Mouse (Mus musculus) cerebellum, adult 11 months (tissue): ENCODE results near the gene Sptlc2.
"Not testable (repeated sequence)": the region's sequence is repeated elsewhere in the genome, so short reads cannot be mapped to it uniquely, and the experiment has no call there.

Experiments used
- DNase-seq: peaks from one replicate; pipeline ENCODE4 v3.0.0; 2022

Gene Sptlc2

DNA sequence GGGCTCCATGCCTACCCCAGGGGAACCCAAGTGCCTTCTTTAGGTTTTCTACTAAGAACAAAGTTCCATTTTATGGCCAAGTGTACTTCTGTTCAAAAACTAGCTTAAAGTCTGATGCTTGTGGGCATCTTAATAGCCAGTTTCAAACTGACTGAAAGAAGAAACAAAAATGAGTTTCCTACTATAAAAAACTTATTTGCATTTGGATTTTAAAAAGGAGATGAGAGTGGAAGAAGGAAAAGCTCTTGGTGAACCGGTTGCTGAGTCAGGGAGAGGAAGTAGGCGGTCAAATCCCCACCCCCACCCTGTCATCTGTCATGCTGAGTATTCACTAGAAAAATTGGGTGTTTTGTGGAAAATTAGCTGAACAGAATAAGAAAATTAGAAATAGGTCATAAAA lies 57.9 kb downstream of the Sptlc2 start:
- DNase-seq, result no peak

DNA sequence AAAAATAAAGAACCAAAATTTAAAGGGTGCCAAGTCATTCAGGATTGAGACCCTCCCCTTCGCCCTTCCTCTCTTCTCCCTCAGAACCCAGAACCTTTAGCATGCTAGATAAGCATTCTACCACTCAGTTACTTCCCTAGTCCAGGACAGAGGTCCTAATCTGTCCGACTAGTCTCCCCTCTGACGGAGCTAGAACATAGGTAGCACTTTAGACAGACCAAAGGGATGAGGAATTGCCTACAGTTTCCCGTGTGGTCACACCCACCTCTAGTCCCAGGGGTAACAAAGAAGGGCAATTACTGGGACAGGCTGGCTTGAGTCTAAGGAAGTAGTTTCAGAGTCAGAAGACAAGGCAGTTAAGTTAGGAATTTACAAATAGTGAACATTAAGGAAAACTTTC lies 60.1 kb downstream of the Sptlc2 start:
- DNase-seq, result no peak

DNA sequence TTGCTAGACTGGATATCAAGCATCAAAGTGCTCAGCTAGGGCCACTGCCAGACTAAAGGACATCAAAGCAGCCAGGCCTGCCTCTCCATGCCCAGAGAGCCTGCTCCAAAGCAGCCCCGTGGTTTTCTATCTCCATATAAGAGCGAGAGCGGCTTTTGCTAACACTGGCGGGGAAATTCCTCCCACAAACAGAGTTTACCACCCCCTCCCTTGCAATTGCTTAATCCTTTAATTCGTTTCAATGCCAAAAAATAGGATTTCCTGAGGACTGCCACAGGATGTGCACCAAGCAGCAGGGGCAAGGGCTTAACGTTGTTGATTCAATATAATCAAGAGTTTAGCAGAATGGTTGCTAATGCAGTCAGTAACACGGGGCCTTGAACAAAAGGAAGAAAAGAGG lies 60.5 kb downstream of the Sptlc2 start:
- DNase-seq, result no peak

DNA sequence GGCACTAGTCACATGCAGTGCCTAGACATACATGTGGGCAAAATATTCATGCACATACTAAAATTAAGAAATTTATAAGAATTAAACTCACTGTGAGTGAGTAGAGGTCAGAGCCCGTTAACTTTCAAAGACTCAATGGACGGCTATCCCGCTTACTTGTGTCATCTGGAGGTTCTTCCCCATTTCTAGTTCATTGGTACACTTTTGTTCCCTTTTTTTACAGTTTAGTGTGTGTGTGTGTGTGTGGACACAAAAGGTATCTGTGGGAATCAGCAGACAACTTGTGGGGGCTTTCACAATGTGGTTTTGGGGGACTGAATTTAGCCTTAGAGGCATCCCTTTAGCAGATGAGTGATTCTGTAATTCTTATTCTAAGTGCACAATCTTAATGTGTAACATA lies 62.7 kb downstream of the Sptlc2 start:
- DNase-seq, result no peak

DNA sequence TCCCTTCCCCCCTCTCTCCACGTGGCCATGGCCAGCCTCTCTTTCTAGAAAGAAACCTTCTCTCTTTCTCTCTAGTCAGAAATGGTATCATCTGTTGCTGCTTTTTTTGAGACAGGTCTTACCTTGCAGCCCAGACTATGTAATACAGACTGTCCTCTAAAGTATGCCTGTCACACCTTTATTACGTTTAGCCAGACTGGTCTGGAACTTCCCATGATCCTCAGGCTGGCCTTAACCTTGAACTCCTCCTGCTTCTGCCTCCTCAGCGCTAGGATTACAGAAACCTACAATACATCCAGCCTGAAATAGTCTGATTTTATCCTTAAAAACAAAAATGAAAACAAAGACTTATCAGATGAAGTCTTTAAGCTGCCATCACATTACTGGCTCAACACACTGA lies 68.9 kb downstream of the Sptlc2 start:
- DNase-seq, result no peak

DNA sequence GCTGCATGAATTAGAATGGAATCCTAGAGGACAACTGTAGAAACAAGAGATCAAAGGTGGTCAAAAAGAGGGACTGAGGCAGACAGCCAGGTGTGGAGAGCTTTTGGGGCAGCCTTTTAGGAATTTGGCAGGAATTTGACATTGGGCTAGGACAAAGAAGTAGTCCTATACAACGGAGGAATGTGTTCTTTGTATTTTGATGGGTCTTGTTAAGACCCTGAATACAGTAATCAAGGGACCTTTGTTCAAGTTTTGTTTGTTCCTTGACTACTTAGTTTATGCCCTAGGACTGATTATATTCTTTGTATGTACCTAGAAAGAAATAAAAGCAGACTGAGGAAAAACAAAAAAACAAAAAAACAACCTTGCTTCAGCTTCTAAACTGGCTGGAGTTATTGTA lies 70.2 kb downstream of the Sptlc2 start:
- no peak for DNase-seq

DNA sequence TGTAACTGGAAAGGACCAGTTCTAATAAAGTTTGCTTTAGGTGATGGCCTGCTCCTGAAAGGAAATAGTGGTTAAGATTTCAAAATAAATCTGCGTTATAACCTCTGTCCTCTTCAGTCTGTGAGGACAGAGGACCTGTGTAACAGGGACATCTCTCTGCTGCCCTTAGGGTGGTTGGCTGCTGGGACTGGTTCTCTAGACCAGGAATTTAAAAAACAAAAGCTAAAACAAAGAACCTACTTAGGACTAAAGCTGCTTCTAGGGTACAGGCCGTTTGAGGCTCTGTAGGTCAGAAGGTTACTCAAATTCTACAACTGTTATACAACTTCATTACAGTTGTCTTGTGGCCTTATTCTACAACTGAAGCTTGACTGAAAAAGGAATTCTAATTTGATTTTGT lies 75.1 kb downstream of the Sptlc2 start:
- DNase-seq, result no peak

DNA sequence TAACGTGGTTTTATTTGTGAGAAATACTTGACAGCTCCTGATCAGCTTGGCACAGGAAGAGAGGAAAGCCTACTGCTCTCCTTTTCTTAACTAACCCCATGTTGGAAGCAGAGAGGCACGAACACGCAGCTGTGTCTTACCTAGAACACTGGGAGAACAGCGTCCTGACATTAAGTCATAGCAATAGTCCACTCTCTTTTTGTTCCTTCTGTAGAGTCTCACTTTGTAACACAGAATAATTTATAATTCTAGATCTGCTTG lies 81.6 kb downstream of the Sptlc2 start:
- DNase-seq, result not testable (repeated sequence)

DNA sequence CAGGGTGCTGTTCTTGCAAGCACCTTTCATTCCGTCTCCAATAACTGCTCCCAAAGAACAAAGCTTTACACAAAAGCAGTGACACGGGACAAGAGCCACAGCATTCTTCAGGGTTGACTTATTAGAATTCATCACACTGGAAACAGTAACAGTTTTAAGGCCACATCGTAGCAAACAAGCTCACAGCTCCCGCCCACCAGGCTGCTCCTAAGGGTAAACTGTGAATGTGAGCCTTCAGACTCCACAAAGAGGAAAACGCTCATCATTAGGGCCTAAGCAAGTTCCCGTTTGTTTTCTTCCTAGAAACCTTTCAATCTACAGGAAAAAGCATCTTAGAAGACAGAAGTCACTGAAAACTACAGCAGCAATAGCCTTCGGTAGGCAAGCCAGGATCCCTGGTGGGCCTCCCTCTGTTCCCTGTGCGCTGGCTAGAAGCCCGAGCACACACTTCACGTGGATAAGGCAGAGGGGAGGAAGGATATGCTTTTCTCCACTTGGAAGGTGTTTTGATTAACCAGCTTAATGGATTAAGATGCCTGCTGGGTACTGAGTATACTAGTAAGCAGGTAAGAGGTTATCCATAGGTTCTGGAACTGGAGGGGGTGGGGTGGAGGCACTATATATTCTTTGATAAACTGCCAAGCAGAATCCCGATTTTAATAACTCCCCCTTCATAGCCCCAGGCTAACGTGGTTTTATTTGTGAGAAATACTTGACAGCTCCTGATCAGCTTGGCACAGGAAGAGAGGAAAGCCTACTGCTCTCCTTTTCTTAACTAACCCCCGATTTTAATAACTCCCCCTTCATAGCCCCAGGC lies 82.2 kb downstream of the Sptlc2 start:
- DNase-seq, result peak; percentile 32

DNA sequence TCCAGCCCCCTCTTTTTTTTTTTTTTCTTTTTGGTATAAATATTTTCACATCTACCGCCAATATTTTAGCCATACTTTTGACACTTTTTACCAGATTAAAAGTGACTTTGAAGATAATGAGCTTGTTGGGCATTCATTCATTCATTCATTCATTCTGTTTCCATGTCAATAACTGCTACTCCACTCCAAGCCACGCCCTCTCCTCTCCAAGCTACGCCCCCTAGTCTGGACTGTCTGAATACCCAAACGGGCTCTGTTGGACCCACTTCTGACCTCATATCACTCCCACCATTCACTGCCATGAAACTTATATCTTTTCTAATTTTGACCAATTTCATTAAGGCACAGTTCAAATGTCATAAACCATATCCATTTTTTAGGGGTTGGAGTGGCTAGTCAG lies 87.0 kb downstream of the Sptlc2 start:
- no peak for DNase-seq

DNA sequence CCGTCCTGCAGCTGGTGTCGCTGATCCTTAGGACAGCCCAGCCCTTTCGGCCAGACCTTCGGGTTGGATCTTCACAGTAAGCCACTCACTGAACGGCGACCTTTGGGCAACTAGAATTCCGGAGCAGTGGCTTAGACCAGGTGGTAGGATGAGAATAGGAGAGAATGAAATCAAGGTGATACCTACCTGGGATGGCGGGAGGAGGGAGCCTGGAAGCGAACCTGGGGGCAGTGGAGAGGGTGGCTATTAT lies 87.8 kb downstream of the Sptlc2 start:
- DNase-seq, result no peak

DNA sequence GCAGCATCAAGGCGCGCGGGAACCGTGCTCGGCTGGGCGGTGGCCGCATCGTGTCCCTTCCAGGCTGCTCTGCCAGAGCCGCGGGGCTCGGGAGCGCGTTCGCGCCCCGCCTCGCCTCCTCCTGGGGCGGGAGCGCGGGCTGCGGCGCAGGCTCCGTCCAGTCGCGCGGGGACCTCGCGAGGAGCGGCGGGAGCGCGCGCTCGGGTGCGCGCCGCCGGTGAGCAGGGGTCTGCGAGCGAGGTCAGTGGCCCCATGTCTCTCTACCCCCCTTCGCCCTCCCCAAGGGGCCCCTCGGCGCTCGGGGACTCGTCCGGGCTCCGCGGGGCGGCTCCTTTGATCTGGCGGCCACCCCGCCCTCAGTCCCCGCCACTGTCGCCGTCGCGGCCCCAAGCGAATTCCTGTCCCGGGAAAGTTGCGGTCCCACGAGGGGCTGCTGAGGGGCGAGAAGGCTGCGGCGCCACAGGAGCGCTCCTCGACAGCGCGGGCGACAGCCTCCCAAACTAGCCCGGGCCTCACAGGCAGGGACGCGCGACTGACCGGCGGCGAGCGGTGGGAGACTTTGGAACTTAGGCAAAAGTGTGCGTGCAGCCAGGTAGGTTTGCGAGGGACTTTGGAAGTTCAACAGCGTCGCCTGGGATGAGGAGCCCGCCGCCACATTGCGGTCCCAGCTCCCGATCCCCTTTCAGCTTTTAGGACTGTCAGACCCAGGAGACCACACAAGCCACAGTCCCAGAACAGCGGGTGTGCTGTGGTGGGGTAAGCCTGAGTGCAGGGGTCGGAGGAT lies 88.3 kb downstream of the Sptlc2 start, which contains the start of gene Ism2:
Gene Ism2 (minus strand): TSS at position 49 of the 784 bp plus-strand sequence.
- no peak for DNase-seq

DNA sequence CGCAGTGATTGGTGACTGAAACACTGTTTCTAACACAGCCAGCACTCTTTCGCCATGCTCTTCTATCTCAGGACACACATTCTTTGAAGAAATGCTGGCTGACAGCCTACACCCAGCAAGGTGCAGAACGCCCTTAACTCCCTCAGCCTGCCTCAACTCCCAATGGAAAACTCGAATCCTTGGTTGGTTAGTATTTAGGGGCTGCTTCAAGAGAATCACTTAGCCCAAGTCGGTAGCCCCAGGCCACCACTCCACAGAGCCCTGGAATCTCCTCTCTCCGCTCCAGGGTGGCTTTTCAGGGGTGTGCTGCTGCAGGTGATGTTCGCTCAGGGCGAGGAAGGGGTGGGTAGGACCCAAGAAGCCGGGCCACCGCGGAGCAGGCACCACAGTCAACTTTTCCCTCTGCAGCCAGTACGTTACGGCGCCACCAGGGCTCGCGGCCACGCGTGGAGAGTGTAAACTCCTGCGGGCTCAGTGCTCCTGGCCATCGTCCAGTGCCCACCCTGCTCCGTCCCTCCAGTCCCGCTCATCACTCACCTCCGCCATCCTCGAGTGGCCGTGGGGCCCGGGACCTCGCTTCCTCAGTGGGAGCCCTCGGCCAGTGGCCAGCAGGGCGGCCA lies 89.0 kb downstream of the Sptlc2 start:
- peak; percentile 29 for DNase-seq

DNA sequence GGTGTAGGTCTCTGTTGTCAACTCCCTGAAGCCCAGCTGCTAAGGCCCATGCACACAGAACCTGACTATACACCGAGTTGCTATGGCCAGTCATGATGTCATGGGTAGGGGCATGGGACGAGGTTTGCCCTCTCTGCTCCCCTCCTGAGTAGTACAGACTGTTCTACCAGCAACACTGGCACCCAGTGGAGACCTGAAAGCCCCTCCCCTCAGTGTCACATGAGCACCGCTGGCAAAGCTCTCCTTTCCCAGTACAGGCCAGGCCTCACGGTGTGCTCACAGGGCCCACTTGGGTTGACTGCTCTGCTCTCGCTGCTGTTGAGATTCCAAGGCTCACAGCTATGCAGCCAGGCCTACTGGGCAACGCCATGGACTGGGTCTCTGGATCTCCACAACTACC lies 94.2 kb downstream of the Sptlc2 start:
- no peak for DNase-seq

DNA sequence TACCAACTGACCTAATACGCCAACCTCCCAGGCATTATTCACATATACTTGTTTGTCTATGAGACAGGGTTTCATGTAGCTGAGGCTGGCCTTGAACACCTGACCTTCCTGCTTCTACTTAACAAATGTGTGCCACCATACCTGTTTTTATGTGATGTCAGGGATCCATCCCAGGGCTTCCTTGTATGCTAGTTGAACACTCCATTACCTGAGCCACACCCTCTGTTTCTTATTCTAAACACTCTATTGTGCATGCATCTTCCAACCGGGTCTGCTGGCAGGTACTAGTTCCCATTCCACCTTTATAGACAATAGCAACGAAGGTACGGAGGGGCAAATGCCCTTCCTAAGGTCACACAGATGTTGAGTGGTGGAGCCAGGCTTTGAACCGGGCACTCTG lies 99.1 kb downstream of the Sptlc2 start:
- DNase-seq, result no peak

DNA sequence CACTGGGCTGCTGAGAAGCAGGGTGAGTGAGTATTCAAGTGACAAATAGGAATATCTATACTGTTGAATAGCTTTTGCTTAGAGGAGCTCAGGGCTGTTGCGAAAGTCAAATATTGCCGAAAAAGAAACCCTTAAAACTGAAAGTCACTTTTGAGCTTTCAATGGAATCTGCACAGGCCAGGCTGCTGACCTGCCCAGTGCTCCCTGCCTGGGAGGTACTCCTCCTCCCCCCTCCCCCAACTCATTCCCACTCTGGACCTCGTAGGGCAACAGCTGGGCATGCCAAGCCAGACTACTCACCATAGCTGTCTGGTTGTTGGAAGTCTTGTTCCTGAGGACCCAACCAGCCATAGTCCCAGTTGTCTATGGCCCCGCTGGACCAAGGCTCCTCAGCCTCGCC lies 103.4 kb downstream of the Sptlc2 start:
- DNase-seq, result no peak

DNA sequence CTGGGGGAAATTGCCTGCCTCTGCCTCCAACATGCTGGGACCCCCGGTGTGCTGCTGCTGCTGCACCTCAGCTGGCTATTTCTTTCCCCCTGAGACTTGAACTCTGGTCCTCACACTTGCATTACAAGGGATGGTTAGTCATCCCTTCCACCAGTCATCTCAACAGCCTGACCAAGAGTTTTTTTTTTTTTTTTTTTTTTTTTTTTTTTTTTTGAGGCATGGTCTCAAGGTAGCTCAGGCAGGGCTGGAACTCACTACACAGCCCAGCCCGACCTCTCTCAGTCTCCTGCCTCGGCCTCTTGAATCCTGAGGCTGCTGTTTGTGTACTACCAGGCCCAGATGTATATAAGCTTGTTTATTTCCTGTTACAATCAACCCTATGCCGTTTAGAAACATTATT lies 103.9 kb downstream of the Sptlc2 start:
- no peak for DNase-seq

DNA sequence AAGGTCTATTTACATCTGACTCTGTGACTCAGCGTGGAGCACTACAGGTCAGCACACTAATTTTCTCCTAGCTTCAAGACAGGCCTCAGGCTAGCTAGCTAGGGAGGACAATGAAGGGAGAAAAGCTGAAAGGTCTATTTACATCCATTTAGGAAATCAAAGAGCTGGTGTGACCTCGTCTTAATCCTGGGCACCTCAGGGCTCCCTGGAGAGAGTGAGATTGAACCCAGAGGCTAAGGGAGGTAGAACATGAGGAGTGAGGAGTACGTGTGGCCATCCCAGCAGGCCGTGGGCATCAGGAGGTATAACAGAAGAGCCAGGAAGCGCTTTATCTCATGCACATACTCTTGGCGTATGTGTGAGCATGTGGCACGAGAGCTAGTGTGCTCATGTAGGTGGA lies 104.4 kb downstream of the Sptlc2 start:
- DNase-seq, result no peak

DNA sequence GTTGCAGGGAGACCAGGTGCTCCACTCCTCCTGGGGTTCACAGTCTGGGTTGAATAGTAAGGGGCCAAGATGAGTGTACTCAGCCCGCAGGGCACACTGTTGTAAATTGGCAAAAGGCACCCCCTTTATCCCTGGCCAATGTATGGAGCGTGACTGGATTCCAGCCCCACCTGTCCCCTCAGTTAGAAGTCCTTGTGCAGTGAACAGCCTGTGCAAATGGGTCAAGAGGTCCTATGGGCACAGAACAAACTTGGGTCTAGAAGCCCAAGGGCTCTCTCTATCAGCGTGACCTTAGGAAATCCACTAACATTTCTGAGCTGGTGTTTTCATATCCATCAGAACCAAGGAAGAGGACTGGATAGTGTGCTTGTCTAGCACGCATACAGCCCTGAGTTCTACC lies 105.4 kb downstream of the Sptlc2 start:
- DNase-seq, result no peak

DNA sequence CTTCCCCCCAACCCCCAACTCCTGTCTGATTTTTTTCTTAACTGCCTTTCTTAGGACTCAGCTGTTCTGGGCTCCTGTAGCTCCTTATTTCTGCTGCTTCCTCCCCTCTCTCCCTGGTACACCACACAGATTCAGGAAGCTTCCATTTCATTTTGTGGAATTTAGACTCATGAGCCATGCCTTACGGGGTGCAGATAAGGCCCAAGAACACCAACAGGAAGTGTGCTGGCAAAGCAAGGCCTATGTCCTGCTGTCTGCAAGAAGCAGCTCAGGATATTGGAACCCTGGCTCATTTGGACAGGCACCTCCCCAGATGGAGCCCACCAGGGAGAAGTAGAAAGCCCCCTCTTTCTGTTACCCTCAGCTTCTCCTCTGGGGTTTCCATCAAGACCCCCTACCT lies 106.4 kb downstream of the Sptlc2 start:
- no peak for DNase-seq

DNA sequence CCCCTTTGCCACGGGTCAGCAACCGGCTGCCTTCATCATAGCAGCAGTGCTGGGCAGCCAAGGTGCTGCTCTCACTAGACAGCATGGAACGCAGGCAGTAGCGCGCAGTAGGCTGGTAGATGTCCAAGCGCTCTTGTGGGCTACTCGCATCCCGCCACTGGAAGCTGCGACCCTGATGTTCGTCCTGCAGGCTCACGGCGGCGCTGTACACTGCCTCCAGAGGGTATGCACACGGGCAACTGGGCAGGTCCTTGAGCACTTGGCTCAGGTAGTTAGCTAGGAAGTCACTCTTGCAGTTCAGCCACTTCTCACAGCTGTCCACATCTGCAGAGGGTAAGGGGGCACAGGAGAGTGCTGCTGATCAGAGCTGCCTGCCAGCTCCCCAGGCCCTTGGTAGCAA lies 108.3 kb downstream of the Sptlc2 start:
- no peak for DNase-seq

DNA sequence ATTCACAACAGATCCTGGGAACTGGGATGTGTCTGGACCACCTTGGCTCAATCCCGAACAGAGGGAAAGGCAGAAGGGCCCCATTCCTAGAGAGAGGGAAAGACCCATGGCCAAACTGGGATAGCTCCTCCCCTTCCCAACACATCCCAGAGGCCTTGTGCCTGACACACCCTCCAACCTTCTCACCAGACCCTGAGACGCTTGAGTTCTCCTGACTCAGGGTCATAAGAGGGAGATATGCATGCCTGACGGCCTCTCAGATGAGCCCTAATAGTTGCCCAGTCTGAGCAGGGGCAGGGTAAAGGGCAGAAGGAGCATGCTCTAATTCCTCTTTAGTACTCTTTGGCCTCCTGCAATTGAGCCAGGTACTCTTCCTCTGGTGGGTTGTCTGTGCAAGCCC lies 108.8 kb downstream of the Sptlc2 start:
- no peak for DNase-seq

DNA sequence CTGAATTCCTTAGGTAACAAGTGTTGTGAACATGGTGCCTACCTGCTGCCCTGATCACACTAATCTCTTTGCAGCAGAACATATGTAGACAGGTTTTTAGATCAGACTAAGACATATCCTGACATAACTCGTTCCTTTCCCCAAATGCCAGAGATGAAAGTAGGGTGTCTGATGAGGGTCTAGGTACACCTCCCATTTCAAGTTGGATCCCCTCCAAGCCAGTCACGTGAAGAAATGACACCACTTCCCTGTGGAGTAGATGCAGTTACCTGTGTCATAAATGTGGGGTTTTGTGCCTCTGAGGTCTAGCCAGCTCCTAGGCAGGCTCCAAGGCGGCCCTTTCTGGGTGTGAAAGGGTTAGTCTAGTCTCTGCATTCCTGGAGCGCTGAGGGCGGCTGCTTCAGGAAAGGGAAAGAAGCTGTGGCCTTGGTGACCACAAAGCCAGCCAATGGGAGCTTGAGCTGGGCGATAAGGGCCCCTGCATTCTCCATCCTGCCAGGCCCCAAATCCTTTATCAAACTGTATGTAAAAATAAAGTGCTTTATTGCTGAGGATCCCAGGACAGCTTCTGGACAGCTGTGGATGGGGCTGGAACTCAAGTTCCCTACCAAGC lies 109.9 kb downstream of the Sptlc2 start:
- DNase-seq, result no peak

DNA sequence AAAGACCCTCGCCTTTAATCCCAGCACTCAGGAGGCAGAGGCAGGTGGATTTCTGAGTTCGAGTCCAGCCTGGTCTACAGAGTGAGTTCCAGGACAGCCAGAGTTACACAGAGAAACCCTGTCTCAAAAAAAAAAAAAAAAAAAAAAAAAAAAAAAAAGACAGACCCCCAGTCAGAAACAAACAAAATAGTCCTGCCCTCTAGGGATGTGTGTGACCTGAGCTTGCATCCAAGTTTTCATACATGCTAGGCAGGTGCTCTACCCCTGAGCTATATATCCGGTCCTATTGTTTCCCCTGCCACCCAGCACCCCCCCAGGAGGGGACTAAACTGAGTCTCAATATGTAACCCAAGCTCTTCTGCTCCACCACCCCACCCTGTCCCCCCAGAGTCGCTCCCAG lies 110.9 kb downstream of the Sptlc2 start:
- DNase-seq, result not testable (repeated sequence)
